Mouse (Mus musculus) central nervous system, embryonic 18 days (tissue): ENCODE measurements around the gene 1700008O03Rik. TPM values are rescaled to one million over a fixed set of nuclear protein-coding genes. Genes with fewer than 3 reads are reported as not detected.

Experiments
- polyA plus RNA-seq: library from polyadenylated mRNA; depleted of rRNA; stranded (reverse); fragments of >200 nt; gene quantifications from 2 replicates; pipeline ENCODE4 v1.2.3, GENCODE M21; 2012; rRNA removed

The 1700008O03Rik gene
- polyA plus RNA-seq = 4.7 and 5.2 TPM in 2 replicates

DNA sequence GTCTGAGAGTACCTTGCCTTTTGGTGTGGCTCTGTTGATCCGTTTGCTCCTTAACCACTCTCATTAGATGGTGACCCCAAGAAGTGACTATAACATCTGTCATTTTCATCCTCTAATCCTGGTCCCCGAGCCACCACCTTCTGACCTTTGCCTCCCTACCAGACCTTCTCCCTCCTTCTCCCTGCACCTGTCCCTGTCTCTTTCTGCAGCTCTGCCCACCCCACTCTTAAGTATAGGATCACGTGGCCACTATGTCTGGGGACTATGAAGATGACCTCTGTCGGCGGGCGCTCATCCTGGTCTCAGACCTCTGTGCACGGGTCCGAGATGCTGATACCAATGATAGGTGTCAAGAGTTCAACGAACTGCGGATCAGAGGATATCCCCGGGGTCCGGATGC, at the start of gene 1700008O03Rik:
TSS of gene 1700008O03Rik (minus strand) at position 101 of the 400 bp plus-strand sequence.

DNA sequence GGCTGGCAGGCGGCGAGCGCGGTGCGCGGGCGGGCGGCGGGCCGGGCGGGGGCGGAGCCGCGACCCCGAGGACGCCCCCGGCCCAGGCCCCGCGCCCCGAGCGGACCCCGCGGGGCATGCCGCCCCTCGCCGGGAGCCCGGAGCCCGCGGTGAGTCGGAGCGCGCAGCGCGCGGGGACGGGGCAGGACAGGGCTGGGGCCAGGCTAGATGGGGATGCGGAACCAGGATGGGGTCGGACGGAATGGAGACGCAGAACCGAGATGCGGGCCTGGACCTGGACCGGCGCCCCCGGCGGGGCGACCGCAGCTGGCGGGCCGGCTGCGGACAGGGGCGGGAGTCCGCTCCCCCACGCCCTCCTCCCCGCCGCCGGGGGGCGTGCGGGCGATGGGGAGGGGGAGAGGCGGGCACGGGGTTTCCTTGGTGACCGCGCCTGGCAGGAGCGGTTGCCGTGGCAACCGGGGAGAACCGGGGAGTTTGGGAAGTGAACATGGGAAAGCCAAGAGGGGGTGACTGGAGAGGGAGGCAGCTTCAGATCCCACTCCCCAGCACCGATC, 43.4 kb upstream of the 1700008O03Rik start, which contains the start of gene Lrrc4b:
TSS of gene Lrrc4b (plus strand) at position 51 of the 554 bp plus-strand sequence.

DNA sequence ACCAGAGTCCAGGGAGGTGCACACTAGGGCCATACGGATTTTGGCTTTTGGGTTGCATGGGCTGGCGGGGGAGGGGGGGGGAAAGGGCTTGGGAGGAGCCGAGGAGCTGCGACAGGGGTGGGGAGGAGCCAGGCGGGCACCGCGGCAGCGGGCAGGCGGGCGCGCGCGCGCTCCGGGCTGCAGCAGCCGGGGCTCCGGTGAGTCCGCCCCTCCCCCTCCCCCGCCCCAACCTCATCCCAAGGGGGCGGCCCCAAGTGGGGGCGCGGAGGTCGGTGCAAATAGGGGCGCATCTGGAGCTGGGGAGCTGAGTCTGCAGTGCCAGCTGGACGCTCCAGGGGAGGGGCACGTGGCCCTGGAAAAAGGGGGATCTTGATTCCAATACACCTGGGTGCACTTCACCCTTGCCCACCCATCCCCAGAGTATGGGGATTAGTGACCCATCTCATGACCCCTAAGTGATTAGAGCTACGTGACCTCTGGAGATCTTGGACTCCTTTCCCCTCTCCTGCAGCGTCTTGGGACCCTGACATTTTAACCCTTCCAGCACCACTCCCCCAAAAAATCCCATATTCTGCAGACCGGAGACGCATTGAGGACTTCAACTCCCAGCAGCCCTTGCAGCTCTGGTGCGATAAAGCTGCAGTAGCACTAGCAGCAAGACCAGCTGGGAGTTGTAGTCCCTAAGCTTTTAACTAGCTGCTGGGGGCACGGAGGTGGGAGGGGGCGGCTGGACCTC, 1.5 kb downstream of the 1700008O03Rik start, which contains the start of gene Syt3:
TSS of gene Syt3 (plus strand) at position 123 of the 736 bp plus-strand sequence.

Other genes with a start within 250 kb of the 1700008O03Rik start
- gene Klk1b16, start 249.1 kb downstream of the 1700008O03Rik start, polyA plus RNA-seq = 0.05 TPM in 1 of 2 replicates, not detected in the other
- gene Klk1b24, start 197.6 kb downstream of the 1700008O03Rik start, polyA plus RNA-seq = not detected in 2 replicates
- not detected in 2 replicates for gene Klk1b3, start 187.6 kb downstream of the 1700008O03Rik start, polyA plus RNA-seq
- not detected in 2 replicates for gene Klk1b4, start 178.4 kb downstream of the 1700008O03Rik start, polyA plus RNA-seq
- not detected in 2 replicates for gene Klk1b5, start 169.9 kb downstream of the 1700008O03Rik start, polyA plus RNA-seq
- gene Klk1, start 160.5 kb downstream of the 1700008O03Rik start, polyA plus RNA-seq = not detected in 2 replicates
- gene Gm36864, start 149.6 kb downstream of the 1700008O03Rik start, polyA plus RNA-seq = not detected in 2 replicates
- 1.3 and 1.7 TPM in 2 replicates for gene 1700028J19Rik, start 139.1 kb downstream of the 1700008O03Rik start, polyA plus RNA-seq
- 296 and 311 TPM in 2 replicates for gene 2410002F23Rik, start 139.1 kb downstream of the 1700008O03Rik start, polyA plus RNA-seq
- gene Acp4, start 128.4 kb downstream of the 1700008O03Rik start, polyA plus RNA-seq = not detected in 2 replicates
- gene Gm15517, start 124.4 kb downstream of the 1700008O03Rik start, polyA plus RNA-seq = not detected in 2 replicates
- 2.7 and 7.5 TPM in 2 replicates for gene Clec11a, start 78.9 kb downstream of the 1700008O03Rik start, polyA plus RNA-seq
- gene Shank1, start 75.6 kb downstream of the 1700008O03Rik start, polyA plus RNA-seq = 23.2 and 35.2 TPM in 2 replicates
- 55.4 and 56.4 TPM in 2 replicates for gene Syt3, start 1.7 kb downstream of the 1700008O03Rik start, polyA plus RNA-seq
- gene Lrrc4b, start 43.2 kb upstream of the 1700008O03Rik start, polyA plus RNA-seq = 229 and 267 TPM in 2 replicates
- 13.8 and 16.1 TPM in 2 replicates for gene Aspdh, start 79.6 kb upstream of the 1700008O03Rik start, polyA plus RNA-seq
- gene Josd2, start 82.2 kb upstream of the 1700008O03Rik start, polyA plus RNA-seq = 75.4 and 77.8 TPM in 2 replicates
- 210 and 223 TPM in 2 replicates for gene Emc10, start 110.7 kb upstream of the 1700008O03Rik start, polyA plus RNA-seq
- gene Fam71e1, start 110.8 kb upstream of the 1700008O03Rik start, polyA plus RNA-seq = 25.2 and 26.6 TPM in 2 replicates
- gene Mybpc2, start 138.8 kb upstream of the 1700008O03Rik start, polyA plus RNA-seq = 0.04 and 0.19 TPM in 2 replicates
- gene Spib, start 146.3 kb upstream of the 1700008O03Rik start, polyA plus RNA-seq = 0.04 and 0.09 TPM in 2 replicates
- 24.0 and 24.6 TPM in 2 replicates for gene Pold1, start 163.0 kb upstream of the 1700008O03Rik start, polyA plus RNA-seq
- gene Nr1h2, start 168.1 kb upstream of the 1700008O03Rik start, polyA plus RNA-seq = 55.4 and 59.4 TPM in 2 replicates
- gene Napsa, start 186.6 kb upstream of the 1700008O03Rik start, polyA plus RNA-seq = 0.19 and 0.27 TPM in 2 replicates
- gene Kcnc3, start 204.8 kb upstream of the 1700008O03Rik start, polyA plus RNA-seq = 14.7 and 17.8 TPM in 2 replicates